Mouse (Mus musculus): ENCODE measurements around the gene Zfp385b. TPM values are rescaled to one million over a fixed set of nuclear protein-coding genes. Genes with fewer than 3 reads are reported as not detected.

The Zfp385b gene
- polyA plus RNA-seq, 1 experiment from 2014 or later: 1.5 TPM

- 81% methylated on average over 7 of the region's 7 CpGs for WGBS
- no peak for DNase-seq (ENCODE audit: low spot score)
- Histone ChIP-seq H3K9me3 (replicated peaks) (no peaks in the 10 kb centered on the region), H3K4me3 (no peak overlapping the region), H3K4me1 (no peaks in the 10 kb centered on the region), H3K36me3 (no peaks in the 10 kb centered on the region), H3K27me3 (ENCODE audit: low read depth, poor library complexity, severe bottlenecking) (no peaks in the 10 kb centered on the region), H3K27ac (replicated peaks) (no peak overlapping the region)
These were observed 263.5 kb downstream of the Zfp385b start for GRCm38 (mm10) chr2:77555980-77556379.

GRCm38 (mm10) chr2:77552675-77553074, 266.8 kb downstream of the Zfp385b start:
- no peak overlapping the region for H3K4me3 ChIP-seq
- no peak for DNase-seq (ENCODE audit: low spot score)
- H3K4me1 ChIP-seq: no peaks in the 10 kb centered on the region
- H3K27ac ChIP-seq (replicated peaks): no peak overlapping the region
- H3K27me3 ChIP-seq (ENCODE audit: low read depth, poor library complexity, severe bottlenecking): no peaks in the 10 kb centered on the region
- no peaks in the 10 kb centered on the region for H3K36me3 ChIP-seq
- WGBS: 66% methylated on average over 8 of the region's 8 CpGs
- no peaks in the 10 kb centered on the region for H3K9me3 ChIP-seq (replicated peaks)

GRCm38 (mm10) chr2:77543388-77543787, 276.1 kb downstream of the Zfp385b start:
- DNase-seq (ENCODE audit: low spot score): no peak
- Histone ChIP-seq H3K4me3 (no peak overlapping the region), H3K27me3 (ENCODE audit: low read depth, poor library complexity, severe bottlenecking) (no peaks in the 10 kb centered on the region), H3K27ac (replicated peaks) (no peak overlapping the region), H3K9me3 (replicated peaks) (no peaks in the 10 kb centered on the region), H3K36me3 (no peaks in the 10 kb centered on the region), H3K4me1 (no peaks in the 10 kb centered on the region)
- WGBS: 50% methylated on average over 1 of the region's 1 CpGs

GRCm38 (mm10) chr2:77542605-77543004, 276.8 kb downstream of the Zfp385b start:
- no peaks in the 10 kb centered on the region for H3K36me3 ChIP-seq
- DNase-seq (ENCODE audit: low spot score): no peak
- H3K27me3 ChIP-seq (ENCODE audit: low read depth, poor library complexity, severe bottlenecking): no peaks in the 10 kb centered on the region
- H3K27ac ChIP-seq (replicated peaks): no peak overlapping the region
- H3K4me1 ChIP-seq: no peaks in the 10 kb centered on the region
- H3K4me3 ChIP-seq: no peak overlapping the region
- H3K9me3 ChIP-seq (replicated peaks): no peaks in the 10 kb centered on the region
- 82% methylated on average over 2 of the region's 2 CpGs for WGBS

- Histone ChIP-seq H3K4me1 (no peaks in the 10 kb centered on the region), H3K36me3 (no peaks in the 10 kb centered on the region), H3K27ac (replicated peaks) (no peak overlapping the region), H3K4me3 (no peak overlapping the region), H3K27me3 (ENCODE audit: low read depth, poor library complexity, severe bottlenecking) (no peaks in the 10 kb centered on the region), H3K9me3 (replicated peaks) (no peaks in the 10 kb centered on the region)
- WGBS: 93% methylated on average over 4 of the region's 4 CpGs
- DNase-seq (ENCODE audit: low spot score): no peak
These were observed 277.8 kb downstream of the Zfp385b start for GRCm38 (mm10) chr2:77541681-77542080.

GRCm38 (mm10) chr2:77540860-77541259, 278.6 kb downstream of the Zfp385b start:
- Histone ChIP-seq H3K4me3 (no peak overlapping the region), H3K27ac (replicated peaks) (no peak overlapping the region), H3K4me1 (no peaks in the 10 kb centered on the region), H3K36me3 (no peaks in the 10 kb centered on the region), H3K27me3 (ENCODE audit: low read depth, poor library complexity, severe bottlenecking) (no peaks in the 10 kb centered on the region), H3K9me3 (replicated peaks) (no peaks in the 10 kb centered on the region)
- WGBS: 95% methylated on average over 3 of the region's 3 CpGs
- no peak for DNase-seq (ENCODE audit: low spot score)

- 87% methylated on average over 3 of the region's 3 CpGs for WGBS
These were observed 282.9 kb downstream of the Zfp385b start for GRCm38 (mm10) chr2:77536556-77536955.

GRCm38 (mm10) chr2:77528079-77528752, 291.2 kb downstream of the Zfp385b start:
- WGBS: 94% methylated on average over 7 of the region's 7 CpGs
- H3K36me3 ChIP-seq: no peaks in the 10 kb centered on the region
- H3K4me3 ChIP-seq: no peak overlapping the region
- H3K4me1 ChIP-seq: no peaks in the 10 kb centered on the region
- H3K9me3 ChIP-seq (replicated peaks): no peaks in the 10 kb centered on the region
- no peak overlapping the region for H3K27ac ChIP-seq (replicated peaks)
- no peak for DNase-seq (ENCODE audit: low spot score)
- no peaks in the 10 kb centered on the region for H3K27me3 ChIP-seq (ENCODE audit: low read depth, poor library complexity, severe bottlenecking)

More at GRCm38 (mm10) chr2:77536556-77536955, 282.9 kb downstream of the Zfp385b start:
- Histone ChIP-seq H3K27ac (replicated peaks) (no peak overlapping the region), H3K9me3 (replicated peaks) (no peaks in the 10 kb centered on the region), H3K36me3 (no peaks in the 10 kb centered on the region), H3K27me3 (ENCODE audit: low read depth, poor library complexity, severe bottlenecking) (no peaks in the 10 kb centered on the region), H3K4me3 (no peak overlapping the region), H3K4me1 (no peaks in the 10 kb centered on the region)
- no peak for DNase-seq (ENCODE audit: low spot score)

- H3K4me1 ChIP-seq: no peaks in the 10 kb centered on the region
- DNase-seq (ENCODE audit: low spot score): no peak
- no peaks in the 10 kb centered on the region for H3K27me3 ChIP-seq (ENCODE audit: low read depth, poor library complexity, severe bottlenecking)
- 75% methylated on average over 6 of the region's 6 CpGs for WGBS
- no peak overlapping the region for H3K27ac ChIP-seq (replicated peaks)
- no peaks in the 10 kb centered on the region for H3K9me3 ChIP-seq (replicated peaks)
- no peak overlapping the region for H3K4me3 ChIP-seq
- no peaks in the 10 kb centered on the region for H3K36me3 ChIP-seq
These were observed 291.8 kb downstream of the Zfp385b start for GRCm38 (mm10) chr2:77527616-77528015.

GRCm38 (mm10) chr2:77526803-77527202, 292.6 kb downstream of the Zfp385b start:
- WGBS: 94% methylated on average over 4 of the region's 4 CpGs
- Histone ChIP-seq H3K4me1 (no peaks in the 10 kb centered on the region), H3K27me3 (ENCODE audit: low read depth, poor library complexity, severe bottlenecking) (no peaks in the 10 kb centered on the region), H3K9me3 (replicated peaks) (no peaks in the 10 kb centered on the region), H3K36me3 (no peaks in the 10 kb centered on the region), H3K27ac (replicated peaks) (no peak overlapping the region), H3K4me3 (no peak overlapping the region)
- no peak for DNase-seq (ENCODE audit: low spot score)

- 84% methylated on average over 5 of the region's 5 CpGs for WGBS
These were observed 293.1 kb downstream of the Zfp385b start for GRCm38 (mm10) chr2:77526301-77526700.

GRCm38 (mm10) chr2:77522223-77522622, 297.2 kb downstream of the Zfp385b start:
- DNase-seq (ENCODE audit: low spot score): no peak
- H3K4me3 ChIP-seq: no peak overlapping the region
- peaks cover 12% of the 10 kb centered on the region for H3K4me1 ChIP-seq
- H3K9me3 ChIP-seq (replicated peaks): no peaks in the 10 kb centered on the region
- H3K27me3 ChIP-seq (ENCODE audit: low read depth, poor library complexity, severe bottlenecking): 0 out of 2 replicates have a peak, but pooled peaks cover 10% of the 10 kb centered on the region
- H3K27ac ChIP-seq (replicated peaks): no peak overlapping the region
- 82% methylated on average over 4 of the region's 4 CpGs for WGBS
- H3K36me3 ChIP-seq: no peaks in the 10 kb centered on the region

More at GRCm38 (mm10) chr2:77526301-77526700, 293.1 kb downstream of the Zfp385b start:
- no peak for DNase-seq (ENCODE audit: low spot score)
- H3K4me3 ChIP-seq: no peak overlapping the region
- no peaks in the 10 kb centered on the region for H3K27me3 ChIP-seq (ENCODE audit: low read depth, poor library complexity, severe bottlenecking)
- H3K4me1 ChIP-seq: no peaks in the 10 kb centered on the region
- no peak overlapping the region for H3K27ac ChIP-seq (replicated peaks)
- H3K9me3 ChIP-seq (replicated peaks): no peaks in the 10 kb centered on the region
- no peaks in the 10 kb centered on the region for H3K36me3 ChIP-seq

GRCm38 (mm10) chr2:77519341-77519740, 300.1 kb downstream of the Zfp385b start:
- DNase-seq (ENCODE audit: low spot score): peak; percentile 25

More at GRCm38 (mm10) chr2:77519341-77519740, 300.1 kb downstream of the Zfp385b start:
- H3K4me3 ChIP-seq: peak overlapping the region; percentile 56
- H3K36me3 ChIP-seq: no peaks in the 10 kb centered on the region
- WGBS: under 1% methylated on average over 14 of the region's 14 CpGs
- H3K9me3 ChIP-seq (replicated peaks): no peaks in the 10 kb centered on the region
- H3K27ac ChIP-seq (replicated peaks): no peak overlapping the region
- H3K27me3 ChIP-seq (ENCODE audit: low read depth, poor library complexity, severe bottlenecking): 0 out of 2 replicates have a peak, but pooled peaks cover 12% of the 10 kb centered on the region
- peaks cover 16% of the 10 kb centered on the region for H3K4me1 ChIP-seq
